Mouse (Mus musculus): ENCODE measurements around the gene Ctsw.

Ctsw gene

DNA sequence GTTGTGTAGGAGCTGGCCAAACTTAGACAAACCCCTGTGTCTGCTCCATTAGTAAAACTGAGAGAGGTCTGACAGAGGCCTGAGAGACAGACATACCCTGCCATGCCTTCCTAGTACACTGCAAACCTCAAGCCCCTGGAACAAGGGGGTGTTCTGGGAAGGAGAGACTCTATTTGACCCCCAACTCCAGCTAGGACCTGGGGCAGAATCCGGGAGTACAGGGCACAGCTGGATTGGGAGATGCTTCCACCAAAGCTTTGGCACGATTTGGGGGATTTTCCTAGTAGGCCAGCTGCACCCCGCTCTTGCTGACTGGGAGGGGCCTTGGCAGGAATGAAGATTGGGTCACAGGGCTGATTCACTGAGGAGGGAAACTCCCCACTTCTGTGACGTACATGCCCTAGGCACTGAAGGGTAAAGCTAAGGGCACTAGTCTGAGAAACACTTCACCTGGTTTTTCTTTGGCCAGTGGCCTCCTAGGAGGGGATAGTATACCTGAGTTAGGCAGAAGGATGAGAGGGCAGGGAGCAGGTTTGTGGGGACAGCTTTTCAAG, 36.3 kb downstream of the Ctsw start:
- DNase-seq (ENCODE audit: low read depth, low spot score): no peak

- no peak for DNase-seq (ENCODE audit: low read depth, low spot score)
Observed at GRCm38 (mm10) chr19:5430408-5430807, 37.9 kb downstream of the Ctsw start.

GRCm38 (mm10) chr19:5429806-5430205, 38.5 kb downstream of the Ctsw start:
- DNase-seq (ENCODE audit: low read depth, low spot score): no peak

DNA sequence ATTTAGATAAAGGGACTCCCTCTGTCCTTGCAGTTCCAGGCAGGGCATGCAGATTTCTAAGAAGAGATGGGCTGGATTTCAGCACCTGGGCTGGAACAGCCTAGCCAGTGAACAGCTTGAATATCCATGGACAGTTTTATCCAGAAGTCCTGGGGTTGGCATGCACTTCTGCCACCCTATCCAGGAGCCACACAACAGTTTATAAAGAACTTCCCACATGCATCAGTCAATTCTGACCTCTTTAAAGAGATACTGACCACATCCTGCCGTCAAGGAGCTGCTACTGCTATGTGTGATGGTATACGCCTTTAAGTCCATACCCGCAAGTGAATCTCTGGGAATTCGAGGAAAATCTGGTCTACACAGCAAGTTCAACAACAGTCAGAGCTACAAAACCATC, 39.1 kb downstream of the Ctsw start:
- no peak for DNase-seq (ENCODE audit: low read depth, low spot score)

DNA sequence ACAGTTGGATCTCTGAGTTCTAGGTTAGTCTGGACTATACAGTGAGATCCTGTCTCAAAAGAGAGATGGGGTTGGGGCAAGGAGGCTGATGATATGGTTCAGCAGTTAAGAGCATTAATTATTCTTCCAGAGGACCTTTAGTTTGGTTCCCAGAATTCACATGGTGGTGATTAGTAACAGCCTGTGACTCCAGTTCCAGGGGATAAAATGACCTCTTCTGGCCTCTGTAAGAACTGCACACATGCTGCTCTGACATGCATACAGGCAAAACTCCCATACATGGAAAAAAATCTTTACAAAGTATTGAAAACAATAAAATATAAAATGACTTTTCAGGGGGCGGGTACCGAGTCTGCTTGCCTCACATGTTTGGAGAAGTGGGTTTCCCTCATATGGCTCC, 40.2 kb downstream of the Ctsw start:
- DNase-seq (ENCODE audit: low read depth, low spot score): no peak

- no peak for DNase-seq (ENCODE audit: low read depth, low spot score)
Observed at GRCm38 (mm10) chr19:5426640-5427290, 41.5 kb downstream of the Ctsw start.

DNA sequence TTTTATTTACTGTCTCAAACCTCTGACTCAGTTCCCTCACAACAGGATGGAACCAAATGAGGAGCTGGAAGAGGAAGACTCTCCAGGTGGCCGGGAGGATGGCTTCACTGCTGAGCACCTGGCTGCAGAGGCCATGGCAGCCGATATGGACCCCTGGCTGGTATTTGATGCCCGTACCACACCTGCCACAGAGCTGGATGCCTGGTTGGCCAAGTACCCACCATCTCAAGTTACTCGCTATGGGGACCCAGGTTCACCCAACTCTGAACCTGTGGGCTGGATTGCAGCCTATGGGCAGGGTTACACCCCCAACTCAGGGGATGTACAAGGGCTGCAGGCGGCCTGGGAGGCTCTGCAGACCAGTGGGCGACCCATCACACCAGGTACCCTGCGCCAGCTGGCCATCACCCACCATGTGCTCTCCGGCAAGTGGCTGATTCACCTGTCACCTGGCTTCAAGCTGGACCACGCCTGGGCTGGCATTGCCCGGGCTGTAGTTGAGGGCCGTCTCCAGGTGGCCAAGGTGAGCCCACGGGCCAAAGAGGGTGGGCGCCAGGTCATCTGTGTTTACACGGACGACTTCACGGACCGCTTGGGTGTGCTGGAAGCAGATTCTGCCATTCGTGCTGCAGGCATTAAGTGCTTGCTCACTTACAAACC, 42.3 kb downstream of the Ctsw start:
- DNase-seq (ENCODE audit: low read depth, low spot score): no peak

DNA sequence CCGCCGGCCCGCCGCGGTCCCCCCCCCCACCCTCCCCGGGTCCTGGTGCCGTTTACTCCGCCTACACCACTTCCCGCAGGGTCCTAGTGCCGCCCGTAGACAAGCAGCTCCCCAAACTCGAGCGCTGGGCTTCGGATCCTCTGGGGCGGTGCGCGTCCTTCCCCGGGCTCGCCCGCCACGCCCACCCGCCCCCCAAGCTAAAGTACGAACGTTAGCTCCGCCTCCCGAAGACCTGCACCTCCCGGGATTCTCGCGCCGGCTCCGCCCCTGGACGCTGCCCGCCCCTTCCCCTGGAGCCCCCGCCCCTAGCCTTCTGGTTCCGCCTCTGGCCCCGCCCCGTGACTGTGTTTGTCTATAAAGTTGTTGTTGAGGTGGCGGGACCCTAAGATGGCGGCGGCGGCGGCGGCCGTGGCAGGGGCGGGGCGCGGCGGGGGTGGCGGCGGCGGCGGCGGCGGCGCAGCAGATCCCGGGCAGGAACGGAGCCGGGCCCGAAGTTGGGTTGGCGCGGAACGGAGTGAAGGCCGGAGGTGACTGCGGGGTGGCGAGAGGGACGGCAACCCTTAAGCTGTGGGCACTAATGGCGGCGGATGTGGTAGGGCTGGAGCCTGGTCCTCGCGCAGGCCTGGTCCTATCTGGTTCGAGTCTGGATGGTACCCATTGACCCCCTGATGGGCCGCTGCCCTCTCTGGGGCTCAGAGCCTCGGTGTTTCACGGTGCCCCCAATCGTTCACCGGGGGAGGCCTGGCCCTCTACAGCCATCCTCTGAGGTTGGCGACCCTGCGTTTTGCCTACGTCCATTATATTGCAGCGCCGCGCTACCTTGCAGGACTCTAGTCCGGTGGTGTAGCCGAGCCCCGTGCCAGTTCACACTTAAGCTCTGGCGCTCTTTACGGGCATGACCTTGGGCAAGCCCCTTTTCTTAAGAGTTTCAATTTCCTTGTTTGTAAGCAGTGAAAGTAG, 43.2 kb downstream of the Ctsw start, which contains the start of the genes Drap1 and AI837181:
Gene Drap1, minus strand, starts transcription at position 198 of the 960 bp plus-strand sequence.
Gene AI837181, plus strand, starts transcription at position 363 of the 960 bp plus-strand sequence.
- DNase-seq (ENCODE audit: low read depth, low spot score): peak; percentile 83

DNA sequence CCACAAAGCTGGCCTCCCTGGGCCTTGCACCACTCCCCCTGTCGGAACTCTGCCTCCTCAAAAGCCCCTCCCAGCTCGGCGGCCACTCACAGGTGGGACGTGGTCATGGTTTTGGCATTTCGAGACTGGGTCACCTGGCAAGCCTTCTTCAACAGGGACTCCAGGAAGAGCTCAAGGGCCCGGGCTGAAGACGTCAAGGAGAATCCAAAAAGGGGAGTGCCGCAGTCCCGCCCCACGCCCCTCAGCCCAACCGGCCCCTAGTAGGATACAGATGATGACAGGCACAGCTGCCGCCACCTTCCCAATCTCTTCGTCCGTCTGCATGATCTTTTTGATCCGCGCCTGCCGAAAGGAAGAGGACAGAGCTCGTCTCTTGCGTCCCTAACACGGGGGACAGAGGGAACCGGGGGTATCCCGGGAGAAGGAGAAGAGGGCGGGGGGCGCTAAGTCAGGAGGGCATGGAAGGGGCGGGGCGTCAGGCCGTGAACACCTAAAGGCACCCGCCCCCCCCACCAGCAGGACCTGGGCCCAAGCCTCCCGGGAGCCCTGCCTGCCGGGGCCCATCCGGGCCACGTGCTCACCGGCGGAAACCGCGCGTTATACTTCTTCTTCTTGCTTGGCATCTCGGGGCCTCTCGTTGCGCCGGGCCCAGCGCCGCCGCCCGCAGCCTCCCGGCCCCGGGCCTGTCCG, 44.1 kb downstream of the Ctsw start:
- DNase-seq (ENCODE audit: low read depth, low spot score): no peak

DNA sequence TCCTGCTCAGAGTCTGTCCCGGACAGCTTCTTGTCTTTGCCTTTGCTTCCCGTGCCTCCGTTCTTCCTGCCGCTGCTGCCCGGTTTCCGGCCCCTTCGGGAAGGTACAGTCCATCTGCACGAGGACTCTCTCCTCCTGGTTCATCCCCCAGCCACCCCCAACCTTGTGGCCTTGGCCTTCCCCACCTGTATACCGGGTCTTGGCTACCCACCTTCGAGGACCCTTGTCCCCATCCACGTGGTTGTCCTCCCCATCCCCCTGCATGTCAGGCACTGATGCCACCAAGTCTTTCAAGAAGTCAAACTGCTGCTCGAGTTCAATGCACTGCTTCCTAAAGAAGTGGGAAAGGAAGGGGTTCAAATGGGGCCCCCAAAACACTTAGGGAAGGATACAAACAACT, 44.7 kb downstream of the Ctsw start:
- no peak for DNase-seq (ENCODE audit: low read depth, low spot score)

DNA sequence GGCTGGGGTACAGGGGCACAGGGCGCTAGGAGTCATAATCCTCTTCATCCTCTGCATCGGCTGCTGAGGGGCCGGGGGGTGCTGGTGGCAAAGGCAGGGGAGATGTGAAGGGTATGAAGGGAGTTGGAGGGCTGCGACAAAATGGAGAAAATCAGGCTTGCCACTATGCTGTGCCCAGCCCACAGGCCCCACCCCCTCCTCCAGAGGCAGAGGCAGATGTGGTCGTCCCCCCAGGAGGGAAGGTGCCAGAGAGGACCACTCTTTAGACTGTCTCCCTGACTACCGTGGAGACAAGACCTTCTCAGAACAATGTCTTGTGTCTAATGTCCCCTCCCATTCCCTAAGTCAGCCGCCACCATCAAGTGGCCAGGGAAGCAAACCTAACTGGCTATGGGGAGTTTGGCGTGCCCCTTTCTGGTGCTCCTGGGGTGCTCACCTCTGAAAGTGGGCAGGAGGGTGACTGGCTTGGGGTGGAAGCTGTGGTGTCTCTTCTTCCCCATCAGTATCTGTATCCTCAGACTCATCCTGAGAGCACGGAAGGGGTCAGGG, 45.3 kb downstream of the Ctsw start:
- DNase-seq (ENCODE audit: low read depth, low spot score): no peak

DNA sequence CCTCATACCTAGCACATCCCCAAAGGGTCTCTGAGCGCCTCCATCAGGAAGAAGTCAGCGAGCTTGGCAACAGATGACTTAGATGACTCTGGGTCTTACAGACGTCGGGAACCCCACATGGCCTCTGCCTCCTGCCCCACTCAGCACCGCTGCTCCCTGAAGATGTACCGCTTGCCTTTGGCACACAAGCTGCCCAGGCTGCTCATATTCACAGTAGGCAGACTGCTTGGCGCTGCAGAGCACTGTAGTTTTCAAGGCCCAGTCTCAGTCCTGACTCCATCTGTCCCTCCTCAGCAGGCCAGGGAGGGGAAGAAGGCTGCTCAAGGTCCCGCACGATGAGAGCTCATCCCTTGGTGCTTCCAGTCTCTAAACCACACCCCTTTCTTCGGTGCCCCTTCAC, 46.0 kb downstream of the Ctsw start:
- DNase-seq (ENCODE audit: low read depth, low spot score): no peak

- DNase-seq (ENCODE audit: low read depth, low spot score): no peak
Observed at GRCm38 (mm10) chr19:5421784-5422183, 46.5 kb downstream of the Ctsw start.

- no peak for DNase-seq (ENCODE audit: low read depth, low spot score)
Observed at GRCm38 (mm10) chr19:5420579-5420978, 47.7 kb downstream of the Ctsw start.

DNA sequence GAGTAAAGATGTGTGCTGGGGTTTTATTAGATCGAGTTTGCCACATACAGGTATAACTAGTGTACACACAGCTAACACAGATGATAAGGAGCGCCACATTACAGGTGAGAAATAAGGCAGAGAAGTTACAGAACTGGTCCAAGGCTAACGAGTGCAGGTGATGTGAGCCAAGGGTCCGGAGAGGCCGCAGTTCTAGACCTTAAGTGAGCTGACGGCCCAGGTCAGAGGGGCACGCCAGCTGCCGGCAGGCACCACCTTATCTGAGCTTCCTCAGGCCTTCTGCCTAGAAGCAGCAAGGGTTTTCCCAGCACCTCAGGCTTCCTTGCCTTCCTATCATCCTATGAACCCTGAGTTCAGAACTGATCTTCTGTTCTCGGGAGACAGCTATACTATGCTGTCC, 48.7 kb downstream of the Ctsw start:
- DNase-seq (ENCODE audit: low read depth, low spot score): no peak

- DNase-seq (ENCODE audit: low read depth, low spot score): no peak
Observed at GRCm38 (mm10) chr19:5418750-5419466, 49.4 kb downstream of the Ctsw start.
